Mouse (Mus musculus) hindbrain, postnatal 0 days (tissue): ENCODE results near the gene Cdk9. TPM values are rescaled to one million over a fixed set of nuclear protein-coding genes. Genes with fewer than 3 reads are reported as not detected.

Experiments
- ATAC-seq: fragments of 200-750 bp; cut with Nextera tagmentation; 2 replicates; pipeline ENCODE4 v1.8.0; 2017; ENCODE audit warnings: mild to moderate bottlenecking, moderate TSS enrichment, moderate library complexity
- DNase-seq: peaks from one replicate; pipeline ENCODE4 v3.0.0-alpha.2; 2015; ENCODE audit warnings: low spot score
- H3K27ac ChIP-seq: fragments of 300-500 bp; sonication (generic); 2 replicates; pipeline ENCODE4 v1.5.1; 2014; ENCODE audit warnings: mild to moderate bottlenecking
- H3K27me3 ChIP-seq: fragments of 300-500 bp; sonication (generic); 2 replicates; pipeline ENCODE4 v1.6.1; 2014; ENCODE audit warnings: low read length, mixed read lengths; ENCODE audit not compliant: insufficient read depth
- H3K36me3 ChIP-seq: fragments of 300-500 bp; sonication (generic); 2 replicates; pipeline ENCODE4 v1.6.1; 2014; ENCODE audit warnings: low read length, mixed read lengths; ENCODE audit not compliant: insufficient read depth
- H3K4me1 ChIP-seq: fragments of 300-500 bp; sonication (generic); 2 replicates; pipeline ENCODE4 v1.6.1; 2014; ENCODE audit warnings: antibody characterized with exemption, low read length, mixed read lengths; ENCODE audit not compliant: insufficient read depth
- H3K4me2 ChIP-seq: fragments of 300-500 bp; sonication (generic); 2 replicates; pipeline ENCODE4 v1.6.1; 2014; ENCODE audit warnings: low read depth, mild to moderate bottlenecking, low read length, moderate library complexity, mixed read lengths
- H3K4me3 ChIP-seq: fragments of 300-500 bp; sonication (generic); 2 replicates; pipeline ENCODE4 v1.5.1; 2014; ENCODE audit warnings: low read length
- H3K9ac ChIP-seq: fragments of 300-500 bp; sonication (generic); replicated peaks from 2 replicates; pipeline ENCODE4 v1.6.1; 2014; ENCODE audit warnings: mild to moderate bottlenecking, low read length, moderate library complexity, mixed read lengths
- H3K9me3 ChIP-seq: fragments of 300-500 bp; sonication (generic); 2 replicates; pipeline ENCODE4 v1.6.1; 2016; ENCODE audit warnings: low read length, mixed read lengths
- CTCF ChIP-seq: IDR thresholded peaks from 2 replicates; pipeline ENCODE4 v1.5.1; 2016; ENCODE audit warnings: antibody characterized with exemption, control low read depth, low read depth
- WGBS: fragments of 180-500 bp; shearing (Covaris S2); extraction: QIAGEN DNeasy Blood & Tissue Kit; methylation state at CpG from one replicate; pipeline ENCODE4 v1.1.7; 2014; 5-methylcytosine and 5-hydroxymethylcytosine counted together
- polyA plus RNA-seq: library from polyadenylated mRNA; unstranded; fragments of >200 nt; fragmentation: Nextera tagmentation; extraction: Ambion mirVana; gene quantifications from 2 replicates; pipeline ENCODE4 v1.2.1, GENCODE M21; 2015
- total RNA-seq: library from RNA; depleted of rRNA; stranded (reverse); fragments of >200 nt; gene quantifications from 2 replicates; pipeline ENCODE4 v1.2.3, GENCODE M21; 2014

Gene Cdk9
- total and polyA plus RNA-seq, 2 experiments from 2014 or later = 65.3 to 108 TPM

- DNase-seq (no peak), ATAC-seq (no peak)
- Histone ChIP-seq H3K9ac (no peak overlapping the region), H3K9me3 (no peaks in the 10 kb centered on the region), H3K27me3 (no peaks in the 10 kb centered on the region), H3K4me1 (no peaks in the 10 kb centered on the region), H3K4me3 (no peak overlapping the region), H3K27ac (no peak overlapping the region), H3K4me2 (no peak overlapping the region), H3K36me3 (peaks cover 27% of the 10 kb centered on the region)
- WGBS = 85% methylated on average over 14 of the region's 14 CpGs
- TF ChIP-seq CTCF = no peak
These were observed 11.7 kb downstream of the Cdk9 start for GRCm38 (mm10) chr2:32700966-32701743.

- TF ChIP-seq CTCF = no peak
- Histone ChIP-seq H3K9ac (no peak overlapping the region), H3K27ac (no peak overlapping the region), H3K4me3 (no peak overlapping the region), H3K27me3 (no peaks in the 10 kb centered on the region), H3K4me2 (no peak overlapping the region), H3K36me3 (peaks cover 21% of the 10 kb centered on the region; the same call in 1 of the 2 replicates), H3K4me1 (no peaks in the 10 kb centered on the region), H3K9me3 (no peaks in the 10 kb centered on the region)
- DNase-seq (no peak), ATAC-seq (no peak)
- WGBS = 84% methylated on average over 6 of the region's 6 CpGs
These were observed 13.2 kb downstream of the Cdk9 start for GRCm38 (mm10) chr2:32699680-32700079.

GRCm38 (mm10) chr2:32694691-32695090 lies 18.2 kb downstream of the Cdk9 start:
- H3K27me3 ChIP-seq = no peaks in the 10 kb centered on the region
- H3K36me3 ChIP-seq = no peaks in the 10 kb centered on the region
- peak overlapping the region; percentile 96 for H3K4me2 ChIP-seq
- TF ChIP-seq CTCF = no peak
- H3K27ac ChIP-seq = peak overlapping the region; percentile 64; the same call in 1 of the 2 replicates
- DNase-seq (no peak), ATAC-seq (no peak)
- peak overlapping the region; percentile 83 for H3K4me3 ChIP-seq
- H3K9me3 ChIP-seq = no peaks in the 10 kb centered on the region
- 87% methylated on average over 12 of the region's 12 CpGs for WGBS
- peak overlapping the region; percentile 85; the same call in 1 of the 2 replicates for H3K9ac ChIP-seq
- H3K4me1 ChIP-seq = no peaks in the 10 kb centered on the region; the same call in 1 of the 2 replicates

DNA sequence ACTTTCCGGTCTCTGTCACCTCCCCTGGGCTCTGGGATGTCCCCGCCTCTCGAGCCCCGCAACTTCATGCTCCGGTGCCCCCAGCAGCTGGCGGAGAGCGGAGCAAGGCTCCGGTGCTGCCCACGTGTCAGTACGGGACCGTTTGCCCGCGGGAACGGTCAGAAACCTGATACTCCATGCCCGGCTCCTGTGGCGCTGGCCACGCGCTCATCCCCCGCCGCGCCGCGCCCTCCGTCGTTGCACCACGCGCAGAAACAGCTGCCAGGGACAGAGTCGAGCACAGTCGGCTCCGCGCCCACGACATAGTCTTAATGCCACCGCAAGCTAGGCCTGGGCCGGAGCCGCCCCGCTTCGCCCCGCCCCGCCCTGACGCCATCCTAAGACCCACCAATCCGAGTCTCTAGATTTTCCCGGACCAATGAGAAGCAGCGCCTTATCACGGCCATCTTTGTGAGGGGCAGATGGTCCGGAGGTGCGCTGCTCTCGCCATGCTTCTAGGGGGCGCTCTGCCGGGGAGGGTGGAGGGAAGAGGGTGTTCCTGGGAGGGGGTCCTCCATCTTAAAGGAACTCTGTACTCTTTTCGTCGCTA lies 19.0 kb downstream of the Cdk9 start:
- DNase-seq (peak; percentile 99), ATAC-seq (peak; percentile 98)
- H3K27me3 ChIP-seq = no peaks in the 10 kb centered on the region
- H3K36me3 ChIP-seq = no peaks in the 10 kb centered on the region
- H3K4me3 ChIP-seq = peak overlapping the region; percentile 83
- TF ChIP-seq CTCF = peak; percentile 82
- no peaks in the 10 kb centered on the region; the same call in 1 of the 2 replicates for H3K4me1 ChIP-seq
- H3K9me3 ChIP-seq = no peaks in the 10 kb centered on the region
- H3K4me2 ChIP-seq = peak overlapping the region; percentile 96
- H3K9ac ChIP-seq = peak overlapping the region; percentile 85
- under 1% methylated on average over 51 of the region's 51 CpGs for WGBS
- peak overlapping the region; percentile 85 for H3K27ac ChIP-seq

DNA sequence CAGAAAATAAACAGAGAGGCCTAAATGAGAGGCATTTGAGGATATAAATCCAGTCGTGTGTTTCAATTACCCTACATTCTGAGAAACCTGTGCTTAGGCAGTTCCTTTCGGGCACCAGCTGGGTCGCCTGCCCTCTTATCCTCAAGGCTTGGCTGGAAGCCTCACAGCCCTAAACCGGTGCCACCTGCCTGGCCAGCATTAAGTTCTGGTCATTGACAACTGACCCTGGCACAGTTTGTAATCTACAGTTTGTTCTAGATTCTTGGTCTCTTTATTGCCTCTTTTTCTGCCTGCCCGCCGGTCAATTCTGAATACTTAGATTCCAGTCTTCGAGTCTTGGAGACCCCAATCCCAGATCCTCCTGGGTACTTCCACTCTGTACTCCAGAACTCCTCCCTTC lies 19.6 kb downstream of the Cdk9 start:
- DNase-seq (no peak), ATAC-seq (no peak)
- no peak overlapping the region for H3K27ac ChIP-seq

DNA sequence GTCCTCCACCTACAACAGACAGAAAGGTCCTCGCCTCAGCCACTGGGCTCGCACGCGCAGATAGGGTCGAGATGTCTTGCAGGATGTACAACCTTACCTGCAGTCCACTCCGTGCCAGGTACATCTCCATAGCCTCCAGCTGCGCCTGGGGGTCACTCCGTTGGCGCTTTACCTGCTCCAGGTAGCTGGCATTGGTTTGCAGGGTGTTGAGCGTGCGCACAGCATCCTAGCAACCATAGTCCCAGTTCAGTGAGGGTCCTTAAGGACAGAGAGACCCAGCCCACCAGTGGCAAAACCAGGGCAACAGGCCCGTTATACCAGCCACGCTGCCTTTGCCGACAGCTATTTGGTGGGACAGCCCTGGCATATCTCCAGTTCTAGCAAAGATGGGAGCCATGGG lies 20.4 kb downstream of the Cdk9 start:
- ATAC-seq (no peak), DNase-seq (no peak)
- no peaks in the 10 kb centered on the region; the same call in 1 of the 2 replicates for H3K4me1 ChIP-seq
- H3K4me2 ChIP-seq = peak overlapping the region; percentile 96
- no peaks in the 10 kb centered on the region for H3K9me3 ChIP-seq
- no peaks in the 10 kb centered on the region for H3K27me3 ChIP-seq
- H3K4me3 ChIP-seq = no peak overlapping the region
- peaks cover 3% of the 10 kb centered on the region; the same call in 1 of the 2 replicates for H3K36me3 ChIP-seq
- WGBS = 89% methylated on average over 14 of the region's 14 CpGs
- no peak for TF ChIP-seq CTCF
- no peak overlapping the region for H3K27ac ChIP-seq
- 0 out of 2 replicates have a peak overlapping the region, but pooled peaks have one; percentile 85 for H3K9ac ChIP-seq

More for the DNA sequence above, 19.6 kb downstream of the Cdk9 start:
- H3K4me1 ChIP-seq = no peaks in the 10 kb centered on the region; the same call in 1 of the 2 replicates
- H3K4me3 ChIP-seq = peak overlapping the region; percentile 83
- peak overlapping the region; percentile 96 for H3K4me2 ChIP-seq
- no peak for TF ChIP-seq CTCF
- no peaks in the 10 kb centered on the region for H3K27me3 ChIP-seq
- 9% methylated on average over 7 of the region's 7 CpGs for WGBS
- H3K36me3 ChIP-seq = no peaks in the 10 kb centered on the region
- peak overlapping the region; percentile 85 for H3K9ac ChIP-seq
- H3K9me3 ChIP-seq = no peaks in the 10 kb centered on the region
